Mouse (Mus musculus): Measurements from ENCODE around the gene Gm17018.

GRCm38 (mm10) chr19:45614375-45614774 is 54.0 kb downstream of the Gm17018 start:
- TF ChIP-seq CTCF (IDR thresholded peaks at IDR 0.05; ENCODE audit: control insufficient read depth, insufficient read depth, insufficient read length) (no peak), USF1 (IDR thresholded peaks at IDR 0.05; ENCODE audit: low read depth) (no peak), CEBPB (IDR thresholded peaks at IDR 0.05; ENCODE audit: low read depth) (no peak)

Measured in C2C12 (cell line).